Mouse (Mus musculus) midbrain, embryonic 15.5 days (tissue): ENCODE data around the gene Adarb2. TPM values are rescaled to one million over a fixed set of nuclear protein-coding genes. Genes with fewer than 3 reads are reported as not detected.
A peak's percentile ranks its signal among the peaks of the same experiment; 100 is the strongest.

Experiments
- ATAC-seq: fragments of 200-750 bp; cut with Nextera tagmentation; replicated peaks from 2 replicates; pipeline ENCODE4 v1.8.0; 2017; ENCODE audit warnings: moderate TSS enrichment
- H3K27ac ChIP-seq: fragments of 300-500 bp; sonication (generic); 2 replicates; pipeline ENCODE4 v1.5.1; 2015; ENCODE audit warnings: mild to moderate bottlenecking, inconsistent platforms
- H3K27me3 ChIP-seq: fragments of 300-500 bp; sonication (generic); replicated peaks from 2 replicates; pipeline ENCODE4 v1.6.1; 2015; ENCODE audit warnings: inconsistent platforms
- H3K36me3 ChIP-seq: fragments of 300-500 bp; sonication (generic); replicated peaks from 2 replicates; pipeline ENCODE4 v1.6.1; 2015; ENCODE audit warnings: inconsistent platforms
- H3K4me1 ChIP-seq: fragments of 300-500 bp; sonication (generic); 2 replicates; pipeline ENCODE4 v1.6.1; 2015; ENCODE audit warnings: inconsistent platforms
- H3K4me2 ChIP-seq: fragments of 300-500 bp; sonication (generic); 2 replicates; pipeline ENCODE4 v1.6.1; 2015; ENCODE audit warnings: inconsistent platforms, mild to moderate bottlenecking, moderate library complexity
- H3K4me3 ChIP-seq: fragments of 300-500 bp; sonication (generic); 2 replicates; pipeline ENCODE4 v1.5.1; 2015; ENCODE audit warnings: mild to moderate bottlenecking, inconsistent platforms
- H3K9ac ChIP-seq: fragments of 300-500 bp; sonication (generic); 2 replicates; pipeline ENCODE4 v1.6.1; 2015; ENCODE audit warnings: mild to moderate bottlenecking, inconsistent platforms
- H3K9me3 ChIP-seq: fragments of 300-500 bp; sonication (generic); 2 replicates; pipeline ENCODE4 v1.6.1; 2016; ENCODE audit warnings: inconsistent platforms
- WGBS: fragments of 180-500 bp; shearing (Covaris S2); methylation state at CpG from one replicate; pipeline ENCODE4 v1.1.7; 2015; ENCODE audit warnings: mixed read lengths; 5-methylcytosine and 5-hydroxymethylcytosine counted together
- polyA plus RNA-seq: library from polyadenylated mRNA; unstranded; fragments of >200 nt; fragmentation: Nextera tagmentation; extraction: Ambion mirVana; gene quantifications from 2 replicates; pipeline ENCODE4 v1.2.1, GENCODE M21; 2015

Gene Adarb2
- polyA plus RNA-seq, 1 experiment from 2014 or later = 39.3 TPM

DNA sequence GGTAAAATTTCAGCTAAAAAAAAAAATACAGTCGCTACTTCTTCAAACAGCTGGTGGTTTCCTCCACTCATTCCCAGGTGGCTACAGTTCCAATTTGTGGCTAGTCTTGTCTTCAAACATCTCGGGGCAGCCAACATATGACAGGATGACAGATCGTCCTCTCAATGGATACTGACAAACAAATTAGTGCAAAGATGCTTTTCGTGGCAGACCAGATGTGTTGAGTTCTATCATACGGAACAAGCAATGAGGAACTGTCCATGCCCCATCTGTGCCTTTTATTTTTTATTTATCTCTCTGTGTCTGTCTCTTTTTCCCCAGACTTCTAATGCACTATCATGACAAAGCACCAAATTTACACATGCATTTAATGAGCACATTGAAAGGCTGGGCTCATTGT, 316.5 kb downstream of the Adarb2 start:
- no peak overlapping the region for H3K9ac ChIP-seq
- 77% methylated on average over 5 of the region's 5 CpGs for WGBS

DNA sequence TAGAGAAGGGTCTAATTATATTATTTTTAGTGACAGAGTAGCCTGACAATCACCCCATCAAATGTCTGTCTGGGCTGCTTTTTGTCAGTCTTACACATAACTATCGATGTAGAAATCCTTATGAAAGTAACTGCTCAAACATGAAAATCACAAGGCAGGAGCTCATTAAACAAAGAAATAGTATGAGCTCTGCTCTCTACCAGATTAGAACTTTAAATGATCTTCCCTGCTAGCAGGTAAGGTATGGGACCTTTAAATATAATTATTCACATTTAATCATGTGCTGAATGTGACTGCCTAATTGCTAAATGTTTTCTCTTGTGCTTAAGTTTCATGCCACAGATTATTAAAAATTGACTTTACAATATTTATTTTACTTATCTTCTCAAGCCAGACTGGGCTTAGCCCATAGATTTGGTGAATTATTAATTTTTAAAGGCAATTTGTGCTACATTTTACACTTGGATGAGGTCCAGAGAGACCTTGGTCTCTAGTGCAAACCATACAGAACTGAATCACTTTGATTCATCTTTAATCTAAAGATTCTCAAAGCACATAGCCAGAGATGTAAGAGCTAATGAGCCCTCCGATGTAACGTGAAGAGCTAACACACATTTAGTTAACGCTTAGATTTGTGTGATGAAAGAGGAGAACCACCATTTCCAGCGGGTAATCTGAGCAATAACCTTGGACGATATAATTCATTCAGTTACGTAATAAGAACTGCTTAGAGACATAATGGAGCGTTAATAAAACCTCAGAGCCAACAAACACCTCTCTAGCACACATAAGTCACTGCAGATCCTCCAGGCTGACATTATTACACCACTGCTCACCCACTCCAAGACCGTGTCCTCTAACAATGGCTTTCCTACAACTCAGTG, 323.3 kb downstream of the Adarb2 start:
- whole genome bisulfite sequencing = 56% methylated on average over 9 of the region's 9 CpGs
- H3K4me1 ChIP-seq = no peaks in the 10 kb centered on the region
- no peak overlapping the region for H3K4me3 ChIP-seq
- H3K4me2 ChIP-seq = no peak overlapping the region
- H3K36me3 ChIP-seq = no peaks in the 10 kb centered on the region
- H3K9ac ChIP-seq = no peak overlapping the region
- peak; percentile 78 for ATAC-seq
- H3K27ac ChIP-seq = 0 out of 2 replicates have a peak overlapping the region, but pooled peaks have one; percentile 5
- no peaks in the 10 kb centered on the region for H3K9me3 ChIP-seq
- H3K27me3 ChIP-seq = no peaks in the 10 kb centered on the region

More for the DNA sequence above, 316.5 kb downstream of the Adarb2 start:
- H3K27me3 ChIP-seq = no peaks in the 10 kb centered on the region
- ATAC-seq = no peak
- no peaks in the 10 kb centered on the region for H3K36me3 ChIP-seq
- no peaks in the 10 kb centered on the region for H3K9me3 ChIP-seq
- no peak overlapping the region for H3K27ac ChIP-seq
- no peak overlapping the region for H3K4me3 ChIP-seq
- no peaks in the 10 kb centered on the region for H3K4me1 ChIP-seq
- no peak overlapping the region for H3K4me2 ChIP-seq

DNA sequence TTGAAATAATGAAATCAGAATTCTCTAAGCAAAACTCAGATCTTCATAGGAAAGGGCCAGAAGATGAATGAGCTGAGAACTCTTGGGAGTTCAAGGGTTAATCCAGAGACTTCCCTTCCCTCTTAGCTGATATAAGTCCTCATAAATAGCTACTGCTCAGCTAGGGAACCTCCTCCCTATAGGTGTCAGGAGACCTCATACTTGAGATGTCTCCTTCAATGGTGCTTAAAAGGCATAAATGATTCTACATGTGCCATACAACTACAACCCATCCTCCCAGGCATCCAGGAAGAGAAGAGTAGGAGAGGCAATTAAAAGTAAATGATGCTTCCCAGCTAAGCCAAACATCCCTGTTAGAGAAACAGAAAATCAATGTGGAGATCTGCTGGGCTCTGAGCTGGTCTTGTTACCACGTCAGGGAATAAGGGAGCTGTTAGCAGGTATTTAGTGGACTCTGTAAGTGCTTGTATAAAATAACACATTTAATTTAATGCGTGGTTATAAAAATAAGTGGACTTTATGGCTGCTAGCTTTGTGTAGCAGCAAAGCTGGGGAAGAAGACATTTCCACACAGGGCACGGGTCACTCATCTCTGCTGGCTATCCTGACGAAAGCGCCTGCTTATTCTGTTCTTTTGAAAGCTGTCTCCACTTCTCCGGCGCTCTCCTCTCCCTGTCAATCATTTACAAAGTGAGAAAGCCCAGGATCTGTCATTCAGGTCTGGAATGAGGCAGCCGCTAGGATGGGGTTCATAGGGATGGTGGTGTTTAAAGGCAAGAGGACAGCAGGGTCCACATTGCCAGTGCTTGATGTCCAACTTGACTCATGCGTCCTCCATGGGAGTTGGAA, 331.8 kb downstream of the Adarb2 start:
- Histone ChIP-seq H3K27ac (no peak overlapping the region), H3K9ac (no peak overlapping the region), H3K9me3 (no peaks in the 10 kb centered on the region), H3K4me2 (no peak overlapping the region), H3K4me1 (no peaks in the 10 kb centered on the region), H3K4me3 (no peak overlapping the region), H3K36me3 (no peaks in the 10 kb centered on the region), H3K27me3 (no peaks in the 10 kb centered on the region)
- 84% methylated on average over 9 of the region's 9 CpGs for WGBS
- no peak for ATAC-seq

DNA sequence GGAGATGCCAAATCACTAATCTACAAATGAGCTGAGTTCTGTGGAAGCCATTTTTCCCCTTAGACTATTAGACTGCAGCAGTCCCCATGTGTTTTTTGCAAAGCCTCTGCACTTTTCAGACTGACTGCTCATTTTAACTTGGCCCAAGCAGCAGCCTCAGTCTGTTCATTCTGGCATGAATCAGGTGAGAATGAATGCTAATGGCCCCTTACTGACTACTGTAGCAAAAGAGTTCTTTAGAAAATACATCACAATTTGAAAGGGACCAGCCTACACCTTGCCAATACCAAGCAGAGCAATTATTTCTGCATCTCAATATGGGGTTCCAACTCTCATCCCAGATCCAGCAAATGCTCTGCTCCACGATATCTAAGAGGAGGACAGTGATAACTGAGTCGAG, 335.8 kb downstream of the Adarb2 start:
- H3K4me2 ChIP-seq = no peak overlapping the region
- WGBS = 88% methylated on average over 2 of the region's 2 CpGs
- no peak overlapping the region for H3K9ac ChIP-seq
- no peaks in the 10 kb centered on the region for H3K36me3 ChIP-seq
- no peak for ATAC-seq
- no peak overlapping the region for H3K4me3 ChIP-seq
- no peaks in the 10 kb centered on the region for H3K27me3 ChIP-seq
- H3K9me3 ChIP-seq = no peaks in the 10 kb centered on the region
- no peaks in the 10 kb centered on the region for H3K4me1 ChIP-seq
- no peak overlapping the region for H3K27ac ChIP-seq

DNA sequence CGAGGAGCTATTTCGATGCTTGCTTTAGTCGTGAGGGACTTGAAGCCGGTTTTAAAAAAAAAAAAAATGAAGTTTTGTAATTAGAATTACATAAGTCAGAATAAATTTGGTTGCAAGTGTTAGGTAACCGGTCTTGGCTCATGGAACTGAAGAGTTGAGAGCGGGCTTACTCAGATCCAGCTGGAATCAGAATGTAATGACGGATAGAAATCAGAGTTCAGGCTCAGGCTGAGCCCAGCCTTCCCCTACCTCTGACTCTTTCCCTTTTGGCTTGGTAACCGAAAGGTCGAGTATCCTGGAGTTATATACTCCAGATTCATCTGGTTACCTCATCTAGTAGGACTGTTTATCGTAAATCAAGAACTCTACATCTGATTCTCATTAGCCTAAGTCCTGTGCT, 336.2 kb downstream of the Adarb2 start:
- Histone ChIP-seq H3K27ac (no peak overlapping the region), H3K36me3 (no peaks in the 10 kb centered on the region), H3K9me3 (no peaks in the 10 kb centered on the region), H3K4me1 (no peaks in the 10 kb centered on the region), H3K4me3 (no peak overlapping the region), H3K4me2 (no peak overlapping the region), H3K27me3 (no peaks in the 10 kb centered on the region), H3K9ac (no peak overlapping the region)
- 93% methylated on average over 10 of the region's 10 CpGs for WGBS
- no peak for ATAC-seq

DNA sequence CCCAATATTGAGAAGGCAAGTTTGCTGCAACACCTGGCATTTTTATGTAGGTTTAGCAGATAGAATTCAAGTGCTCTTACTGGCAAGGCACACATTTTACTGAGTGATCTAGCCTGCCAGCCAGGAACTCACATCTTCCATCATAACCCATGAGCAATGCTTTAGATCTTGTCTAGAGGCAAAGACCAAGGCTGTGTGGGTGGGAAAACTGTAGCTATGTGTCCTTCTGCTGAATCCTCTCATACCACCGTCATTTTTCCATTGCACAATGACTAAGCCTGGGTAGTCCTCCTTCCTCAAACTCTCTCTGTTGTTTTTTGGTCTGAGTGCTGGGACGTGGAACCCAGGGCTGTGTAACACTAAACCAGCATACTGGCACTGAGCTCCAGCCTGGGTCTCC, 340.0 kb downstream of the Adarb2 start:
- WGBS = 89% methylated on average over 2 of the region's 2 CpGs
- no peak overlapping the region for H3K4me2 ChIP-seq
- H3K4me3 ChIP-seq = no peak overlapping the region
- H3K27me3 ChIP-seq = no peaks in the 10 kb centered on the region
- H3K4me1 ChIP-seq = no peaks in the 10 kb centered on the region
- H3K36me3 ChIP-seq = no peaks in the 10 kb centered on the region
- H3K9ac ChIP-seq = no peak overlapping the region
- ATAC-seq = no peak
- no peaks in the 10 kb centered on the region for H3K9me3 ChIP-seq
- H3K27ac ChIP-seq = no peak overlapping the region

DNA sequence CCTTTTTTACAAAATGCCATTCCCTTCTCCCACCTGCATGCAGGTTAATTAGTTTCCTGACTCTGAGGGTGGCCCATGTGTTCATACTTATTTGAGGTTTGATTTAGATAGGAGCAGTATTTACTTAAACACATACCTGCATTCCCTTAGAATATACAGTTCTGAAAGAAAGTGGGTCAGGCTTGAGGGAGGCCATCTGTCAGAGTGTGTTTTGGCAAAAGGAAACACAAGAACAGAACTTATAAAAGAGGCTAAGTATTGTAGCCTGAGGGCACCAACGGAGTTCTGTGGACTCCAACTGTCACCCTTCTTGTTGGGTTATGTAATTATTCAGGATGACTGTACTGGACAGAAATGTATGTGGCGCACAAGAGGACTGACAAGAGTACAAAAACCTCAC, 349.6 kb downstream of the Adarb2 start:
- Histone ChIP-seq H3K27me3 (no peaks in the 10 kb centered on the region), H3K4me1 (no peaks in the 10 kb centered on the region), H3K4me3 (no peak overlapping the region), H3K4me2 (no peak overlapping the region), H3K9me3 (no peaks in the 10 kb centered on the region), H3K27ac (no peak overlapping the region), H3K9ac (no peak overlapping the region), H3K36me3 (no peaks in the 10 kb centered on the region)
- ATAC-seq = no peak
- 65% methylated on average over 2 of the region's 2 CpGs for WGBS

DNA sequence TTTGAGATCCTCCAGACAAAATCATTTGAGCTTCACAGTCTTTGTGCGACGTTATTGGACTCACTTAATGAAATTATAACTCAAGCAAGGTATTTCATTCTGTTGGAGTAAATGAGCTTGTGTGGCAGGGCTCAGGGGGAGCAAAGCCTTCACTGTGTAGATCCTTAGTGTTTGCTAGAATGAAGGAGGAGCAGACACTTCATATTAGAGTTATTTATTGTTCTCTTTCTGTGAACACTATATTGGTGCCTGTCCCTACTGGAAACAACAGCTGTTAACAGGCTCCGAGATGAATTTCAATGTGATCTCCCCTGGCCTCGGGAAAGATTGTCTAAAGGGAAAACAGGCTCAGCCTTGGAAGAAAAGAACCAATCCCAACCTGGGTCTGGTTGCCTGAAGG, 355.1 kb downstream of the Adarb2 start:
- no peak overlapping the region for H3K9ac ChIP-seq
- no peak for ATAC-seq
- H3K4me2 ChIP-seq = no peak overlapping the region
- peak overlapping the region; percentile 24; the same call in 1 of the 2 replicates for H3K27ac ChIP-seq
- 57% methylated on average over 4 of the region's 4 CpGs for WGBS
- 0 out of 2 replicates have a peak, but pooled peaks cover 2% of the 10 kb centered on the region for H3K4me1 ChIP-seq
- no peaks in the 10 kb centered on the region for H3K27me3 ChIP-seq
- H3K36me3 ChIP-seq = no peaks in the 10 kb centered on the region
- H3K9me3 ChIP-seq = no peaks in the 10 kb centered on the region
- no peak overlapping the region for H3K4me3 ChIP-seq

DNA sequence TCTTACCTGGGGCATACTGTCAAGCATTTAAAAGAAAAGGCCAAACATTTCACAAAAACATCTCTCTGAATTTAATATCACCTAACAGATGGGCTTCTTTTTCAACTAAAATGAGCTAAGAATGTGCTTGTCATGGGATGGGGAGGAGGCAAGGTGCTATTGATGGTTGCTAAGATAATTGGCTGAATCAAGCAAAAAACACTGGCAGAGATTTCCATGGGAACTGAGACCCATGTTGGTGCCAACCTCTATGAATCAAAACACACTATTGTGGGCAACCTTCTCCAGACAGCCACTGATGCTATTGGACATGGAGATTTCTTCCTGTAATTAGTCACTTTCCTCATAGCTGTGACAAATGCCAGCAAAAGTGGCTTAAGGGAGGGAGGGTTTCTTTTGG, 357.8 kb downstream of the Adarb2 start:
- Histone ChIP-seq H3K4me2 (no peak overlapping the region), H3K36me3 (no peaks in the 10 kb centered on the region), H3K27me3 (no peaks in the 10 kb centered on the region), H3K27ac (no peak overlapping the region), H3K4me3 (no peak overlapping the region), H3K4me1 (0 out of 2 replicates have a peak, but pooled peaks cover 2% of the 10 kb centered on the region), H3K9ac (no peak overlapping the region), H3K9me3 (no peaks in the 10 kb centered on the region)
- no peak for ATAC-seq

DNA sequence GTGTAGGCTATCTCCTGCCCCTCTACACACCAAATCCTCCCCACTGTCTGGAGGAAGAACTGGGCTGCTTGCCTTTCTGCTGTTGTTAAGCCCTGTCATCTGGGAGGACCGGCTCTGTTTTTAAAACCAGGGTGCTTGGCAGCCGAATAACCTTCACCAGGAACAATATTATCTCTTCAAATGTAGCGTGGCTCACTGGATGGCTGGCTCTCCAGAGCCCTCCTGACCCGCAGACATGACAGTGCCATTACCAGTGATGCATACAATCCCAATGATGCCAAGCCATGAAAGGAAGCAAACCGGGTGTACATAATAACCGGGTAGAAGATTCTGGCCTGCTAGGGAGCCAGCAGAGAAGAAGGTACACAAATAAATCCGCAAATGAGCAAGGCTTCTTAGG, 360.5 kb downstream of the Adarb2 start:
- Histone ChIP-seq H3K27me3 (no peaks in the 10 kb centered on the region), H3K36me3 (no peaks in the 10 kb centered on the region), H3K4me2 (no peak overlapping the region), H3K4me3 (no peak overlapping the region), H3K9ac (no peak overlapping the region), H3K9me3 (no peaks in the 10 kb centered on the region), H3K27ac (no peak overlapping the region), H3K4me1 (0 out of 2 replicates have a peak, but pooled peaks cover 5% of the 10 kb centered on the region)
- no peak for ATAC-seq
- WGBS = 76% methylated on average over 7 of the region's 7 CpGs

DNA sequence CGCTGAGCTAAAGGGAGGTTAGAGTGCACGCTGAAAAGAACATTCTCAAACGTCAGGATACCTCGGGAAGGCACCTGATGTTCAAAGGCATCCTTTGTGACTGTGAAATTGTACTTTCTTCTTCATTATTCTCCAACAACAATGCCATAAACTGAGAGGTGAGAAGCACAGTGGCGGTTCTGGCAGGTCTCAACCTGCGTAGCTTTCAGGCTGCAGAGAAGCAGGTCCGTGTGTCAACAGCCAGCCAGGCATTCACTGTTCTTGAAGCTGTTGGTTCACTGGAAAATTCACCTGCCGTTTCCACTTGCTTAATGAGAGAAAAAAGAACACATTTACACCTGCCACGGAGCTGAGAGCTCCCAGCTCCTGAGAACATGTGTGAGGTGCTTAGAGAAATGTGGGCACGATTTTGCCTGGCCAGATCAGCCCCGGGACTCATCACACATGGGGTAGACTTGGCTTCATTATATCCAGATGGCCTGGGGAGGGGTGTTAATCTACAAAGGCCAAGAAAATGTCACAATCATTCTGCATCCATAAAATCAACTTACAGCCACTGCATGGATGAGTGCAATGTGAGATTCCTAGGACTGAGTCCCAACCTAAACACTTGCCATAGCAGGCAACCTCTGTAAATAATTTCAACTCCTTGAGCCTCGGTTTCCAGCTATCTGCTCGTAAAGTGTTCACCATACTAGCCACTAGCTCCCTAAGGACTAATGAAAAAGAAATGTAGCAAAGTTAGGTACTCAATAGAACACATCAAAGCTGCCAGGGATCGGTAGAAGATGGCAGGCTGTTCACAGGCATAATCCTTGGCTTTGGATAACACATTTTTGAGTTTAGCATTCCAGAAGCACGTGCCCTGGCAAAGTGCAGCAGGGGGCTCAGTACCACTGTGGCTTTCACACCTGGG, 364.7 kb downstream of the Adarb2 start:
- Histone ChIP-seq H3K27me3 (no peaks in the 10 kb centered on the region), H3K36me3 (no peaks in the 10 kb centered on the region), H3K9ac (no peak overlapping the region), H3K4me1 (0 out of 2 replicates have a peak, but pooled peaks cover 5% of the 10 kb centered on the region), H3K9me3 (no peaks in the 10 kb centered on the region), H3K4me2 (no peak overlapping the region), H3K27ac (no peak overlapping the region), H3K4me3 (no peak overlapping the region)
- WGBS = 57% methylated on average over 15 of the region's 15 CpGs
- peak; percentile 68 for ATAC-seq

DNA sequence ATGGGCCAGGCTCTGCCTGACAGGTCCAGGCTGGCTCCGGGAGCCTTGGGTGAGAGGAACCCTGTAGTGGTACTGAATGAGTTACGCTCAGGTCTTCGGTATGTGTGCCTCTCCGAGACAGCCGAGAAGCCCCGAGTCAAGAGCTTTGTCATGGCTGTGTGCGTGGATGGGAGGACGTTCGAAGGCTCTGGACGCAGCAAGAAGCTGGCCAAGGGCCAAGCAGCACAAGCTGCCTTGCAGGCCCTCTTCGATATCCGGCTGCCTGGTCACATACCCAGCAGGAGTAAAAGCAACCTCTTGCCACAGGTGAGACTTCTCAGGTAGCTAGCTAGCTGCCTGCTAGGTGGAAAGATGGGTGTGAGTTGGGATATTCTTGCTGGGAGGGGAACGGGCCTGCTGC, 367.6 kb downstream of the Adarb2 start:
- Histone ChIP-seq H3K9me3 (no peaks in the 10 kb centered on the region), H3K9ac (no peak overlapping the region), H3K4me3 (no peak overlapping the region), H3K27ac (no peak overlapping the region), H3K27me3 (no peaks in the 10 kb centered on the region), H3K4me2 (no peak overlapping the region), H3K4me1 (0 out of 2 replicates have a peak, but pooled peaks cover 5% of the 10 kb centered on the region), H3K36me3 (no peaks in the 10 kb centered on the region)
- no peak for ATAC-seq
- WGBS = 86% methylated on average over 13 of the region's 13 CpGs
